In genomic region chr1:136247393-136247792, GRCm38 (mm10) we compare ENCODE assay signal across 32 mouse cellular contexts. TPM values are rescaled to one million over a fixed set of nuclear protein-coding genes. Genes with fewer than 3 reads are reported as not detected.
DNase-seq lines count a peak whose midpoint lies in the region; ATAC-seq lines count a peak whose summit lies in the region.
"Had no signal": no experiment of that assay in that cellular context is flagged by ENCODE, and none has a peak within 500 bp of the region (broad histone marks: within the 10 kb centered on the region; RNA-seq: fewer than 3 reads in every experiment).

No protein-coding gene starts in this region.

- peak; percentile 32; the same call in 1 of the 2 replicates for ATAC-seq in heart, embryonic 16.5 days (replicated peaks; ENCODE audit: extremely low read depth, insufficient read depth, low FRiP score)
- peak; percentile 30; the same call in 1 of the 2 replicates for ATAC-seq in granulocyte monocyte progenitor cell, adult 5-6 weeks (replicated peaks; ENCODE audit: poor library complexity, severe bottlenecking)
- 0 out of 2 replicates have a peak, but pooled peaks have one; percentile 31 for ATAC-seq in monocyte, adult 5-6 weeks (replicated peaks; ENCODE audit: insufficient number of reproducible peaks, low FRiP score, low TSS enrichment, poor library complexity, severe bottlenecking)
- no peak for ATAC-seq in forebrain, embryonic 12.5 days (ENCODE audit: low FRiP score)
- ATAC-seq: forebrain, embryonic 13.5 days; intestine, embryonic 15.5 days; Patski had no signal

- intact Hi-C loops in heart, postnatal 14 days (cut with DNase I) = no loop called here

- no peaks in the 10 kb centered on the region for H3K36me3 ChIP-seq in heart, embryonic 16.5 days (ENCODE audit: control insufficient read depth, insufficient read depth)
- H3K36me3 ChIP-seq in forebrain, embryonic 12.5 days (replicated peaks) = no peaks in the 10 kb centered on the region
- H3K36me3 ChIP-seq: embryonic facial prominence, embryonic 12.5 days; G1E; hindbrain, embryonic 15.5 days; intestine, embryonic 15.5 days; lung, embryonic 15.5 days; neural tube, embryonic 12.5 days; stomach, embryonic 15.5 days had no signal

- WGBS in heart, embryonic 16.5 days = 73% methylated on average over 5 of the region's 5 CpGs
- 91% methylated on average over 5 of the region's 5 CpGs for WGBS in forebrain, embryonic 12.5 days

- no peak overlapping the region for H3K9ac ChIP-seq in heart, embryonic 16.5 days (ENCODE audit: low read length)
- no peak overlapping the region for H3K9ac ChIP-seq in forebrain, embryonic 12.5 days
- H3K9ac ChIP-seq: embryonic facial prominence, embryonic 12.5 days; forebrain, embryonic 13.5 days; hindbrain, embryonic 15.5 days; intestine, embryonic 15.5 days; liver, embryonic 14.5 days; lung, embryonic 15.5 days; neural tube, embryonic 12.5 days; stomach, embryonic 15.5 days had no signal

- no peaks in the 10 kb centered on the region for H3K4me1 ChIP-seq in heart, embryonic 16.5 days (ENCODE audit: control insufficient read depth, insufficient read depth, low read length)
- H3K4me1 ChIP-seq in forebrain, embryonic 12.5 days = no peaks in the 10 kb centered on the region; the same call in 1 of the 2 replicates
- H3K4me1 ChIP-seq: embryonic facial prominence, embryonic 12.5 days; forebrain, embryonic 13.5 days; hindbrain, embryonic 15.5 days; intestine, embryonic 15.5 days; lung, embryonic 15.5 days; neural tube, embryonic 12.5 days; stomach, embryonic 15.5 days had no signal

- no peak for DNase-seq in heart, postnatal 14 days
- peak; percentile 49 for DNase-seq in 416B (ENCODE audit: low read depth)
- no peak for DNase-seq in spleen, postnatal 14 days (ENCODE audit: low spot score in 2 of 2)
- no peak for DNase-seq in lung, postnatal 4 days
- DNase-seq: adrenal gland, adult 2 months; cerebellum, adult 11 months; cerebellum, adult 9-11 months; heart, adult 18-20 months; heart, postnatal 4 days; kidney, adult 8-10 months; kidney, postnatal 10 days; lung, postnatal 36 days had no signal

- no peak overlapping the region for H3K4me2 ChIP-seq in heart, embryonic 16.5 days (ENCODE audit: low read depth, low read length)
- no peak overlapping the region for H3K4me2 ChIP-seq in forebrain, embryonic 12.5 days
- H3K4me2 ChIP-seq: embryonic facial prominence, embryonic 12.5 days; forebrain, embryonic 13.5 days; hindbrain, embryonic 15.5 days; intestine, embryonic 15.5 days; lung, embryonic 15.5 days; midbrain, embryonic 11.5 days; neural tube, embryonic 12.5 days; stomach, embryonic 15.5 days had no signal

- no peak overlapping the region for H3K27ac ChIP-seq in heart, embryonic 16.5 days (ENCODE audit: low read length)
- H3K27ac ChIP-seq in forebrain, embryonic 12.5 days = no peak overlapping the region
- H3K27ac ChIP-seq: embryonic facial prominence, embryonic 12.5 days; forebrain, embryonic 13.5 days; hindbrain, embryonic 15.5 days; intestine, embryonic 15.5 days; left cerebral cortex, adult 2 months; liver, embryonic 14.5 days; lung, embryonic 15.5 days; neural tube, embryonic 12.5 days; stomach, embryonic 15.5 days had no signal

- H3K4me3 ChIP-seq in heart, embryonic 16.5 days (ENCODE audit: low read length) = no peak overlapping the region
- no peak overlapping the region for H3K4me3 ChIP-seq in forebrain, embryonic 12.5 days (replicated peaks)
- H3K4me3 ChIP-seq: embryonic facial prominence, embryonic 12.5 days; forebrain, embryonic 13.5 days; hindbrain, embryonic 15.5 days; intestine, embryonic 15.5 days; left cerebral cortex, adult 2 months; lung, embryonic 15.5 days; neural tube, embryonic 12.5 days; stomach, embryonic 15.5 days had no signal

- H3K27me3 ChIP-seq in heart, embryonic 16.5 days (ENCODE audit: control insufficient read depth, insufficient read depth, low read length) = no peaks in the 10 kb centered on the region
- no peaks in the 10 kb centered on the region; the same call in 1 of the 2 replicates for H3K27me3 ChIP-seq in forebrain, embryonic 12.5 days
- H3K27me3 ChIP-seq: embryonic facial prominence, embryonic 12.5 days; forebrain, embryonic 13.5 days; hindbrain, embryonic 15.5 days; intestine, embryonic 15.5 days; lung, embryonic 15.5 days; neural tube, embryonic 12.5 days; Patski; stomach, embryonic 15.5 days had no signal

- no peaks in the 10 kb centered on the region for H3K9me3 ChIP-seq in heart, embryonic 16.5 days (replicated peaks; ENCODE audit: control insufficient read depth, low read length)
- no peaks in the 10 kb centered on the region for H3K9me3 ChIP-seq in forebrain, embryonic 12.5 days
- H3K9me3 ChIP-seq: embryonic facial prominence, embryonic 12.5 days; forebrain, embryonic 13.5 days; G1E; hindbrain, embryonic 15.5 days; intestine, embryonic 15.5 days; lung, embryonic 15.5 days; neural tube, embryonic 12.5 days; stomach, embryonic 15.5 days had no signal

RNA-seq across cellular contexts. Expression of gene Gpr25, which starts 13.3 kb away (rescaled TPM):
- polyA plus RNA-seq in heart, embryonic 16.5 days (2015; fragmentation: Nextera tagmentation; extraction: Ambion mirVana) = 0.34 TPM in 1 of 2 replicates, not detected in the other
- total RNA-seq in heart, postnatal 14 days (2021) = not detected
- total RNA-seq in granulocyte monocyte progenitor cell, adult 5-6 weeks (2014; fragmentation: Nextera tagmentation) = not detected in 2 replicates
- not detected in 2 replicates for total RNA-seq in granulocyte monocyte progenitor cell, adult 5-6 weeks (2017)
- not detected in 3 replicates for total RNA-seq in monocyte, adult 5-6 weeks (2017)
- polyA plus RNA-seq in forebrain, embryonic 12.5 days (2016; fragmentation: Nextera tagmentation; extraction: Ambion mirVana) = not detected in 2 replicates
- total RNA-seq: adrenal gland, adult 2 months; adrenal gland, postnatal 4 days; G1E; gastrocnemius, adult 8-10 months; heart, adult 18-20 months; heart, postnatal 4 days had no signal
- polyA plus RNA-seq: adrenal gland, adult 2 months; embryonic facial prominence, embryonic 12.5 days; forebrain, embryonic 13.5 days; G1E; heart, embryonic 14.5 days; intestine, embryonic 15.5 days; liver, embryonic 14.5 days; lung, embryonic 15.5 days; midbrain, embryonic 11.5 days; neural tube, embryonic 12.5 days; Patski; stomach, embryonic 15.5 days had no signal

RNA-seq across cellular contexts. Expression of gene Inava, which starts 13.3 kb away (rescaled TPM):
- polyA plus RNA-seq in heart, embryonic 16.5 days (2015; fragmentation: Nextera tagmentation; extraction: Ambion mirVana) = 2.6 TPM in 2 replicates
- under 1 TPM in 1 of 2 experiments, not detected in 1; 0.22 TPM for total RNA-seq in heart, postnatal 14 days (2021)
- total RNA-seq in granulocyte monocyte progenitor cell, adult 5-6 weeks (2014; fragmentation: Nextera tagmentation) = not detected in 2 replicates
- not detected in 2 replicates for total RNA-seq in granulocyte monocyte progenitor cell, adult 5-6 weeks (2017)
- total RNA-seq in monocyte, adult 5-6 weeks (2017) = not detected in 3 replicates
- 13.9 and 15.1 TPM in 2 replicates for polyA plus RNA-seq in forebrain, embryonic 12.5 days (2016; fragmentation: Nextera tagmentation; extraction: Ambion mirVana)
- total RNA-seq: gastrocnemius, adult 8-10 months; heart, adult 18-20 months; heart, postnatal 4 days had no signal

RNA-seq across cellular contexts. Expression of gene Mroh3, which starts 34.8 kb away (rescaled TPM):
- polyA plus RNA-seq in heart, embryonic 16.5 days (2015; fragmentation: Nextera tagmentation; extraction: Ambion mirVana) = not detected in 2 replicates
- total RNA-seq in heart, postnatal 14 days (2021) = not detected
- not detected in 2 replicates for total RNA-seq in granulocyte monocyte progenitor cell, adult 5-6 weeks (2014; fragmentation: Nextera tagmentation)
- total RNA-seq in granulocyte monocyte progenitor cell, adult 5-6 weeks (2017) = not detected in 2 replicates
- total RNA-seq in monocyte, adult 5-6 weeks (2017) = 0.32 TPM in 1 of 3 replicates, not detected in the others
- polyA plus RNA-seq in forebrain, embryonic 12.5 days (2016; fragmentation: Nextera tagmentation; extraction: Ambion mirVana) = 0.20 TPM in 1 of 2 replicates, not detected in the other
- total RNA-seq: adrenal gland, adult 2 months; adrenal gland, postnatal 4 days; gastrocnemius, adult 8-10 months; heart, adult 18-20 months; heart, postnatal 4 days had no signal
- polyA plus RNA-seq: adrenal gland, adult 2 months; forebrain, embryonic 13.5 days; G1E; heart, embryonic 14.5 days; hindbrain, embryonic 15.5 days; neural tube, embryonic 12.5 days; spleen, adult 2 months had no signal
